Mouse (Mus musculus) spleen, adult 2 months (tissue): ENCODE measurements around the gene Acbd6.

Source experiments
- CTCF ChIP-seq: fragments of 200-500 bp; IDR thresholded peaks from 2 replicates; pipeline ENCODE4 v1.5.1; 2011; ENCODE audit warnings: mild to moderate bottlenecking, inconsistent platforms; ENCODE audit not compliant: insufficient read depth, insufficient read length, insufficient replicate concordance; ENCODE audit errors: extremely low read depth
- POLR2A ChIP-seq: fragments of 200-500 bp; IDR thresholded peaks from 2 replicates; pipeline ENCODE4 v1.6.1; 2011; ENCODE audit warnings: low read depth, low read length, inconsistent platforms

DNA sequence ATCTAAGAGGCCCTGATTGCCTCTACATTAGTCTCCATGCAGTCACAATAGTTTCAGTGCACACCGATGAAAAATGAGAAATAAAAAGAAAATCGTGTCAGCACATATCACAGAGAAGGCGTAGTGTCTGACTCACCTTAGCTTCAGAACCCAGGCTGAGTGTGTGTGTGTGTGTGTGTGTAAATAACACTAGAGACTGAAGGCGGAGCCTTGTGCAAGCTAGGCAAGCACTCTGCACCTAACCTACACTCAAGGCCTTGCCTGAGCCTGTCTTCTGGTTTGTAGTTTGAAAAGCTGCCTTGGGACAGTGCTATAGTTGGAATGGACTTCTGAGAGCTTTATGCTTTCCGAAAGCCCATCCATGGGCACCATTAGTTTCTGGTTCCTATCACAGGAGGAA is 131.6 kb downstream of the Acbd6 start:
- TF ChIP-seq CTCF (no peak), POLR2A (no peak)
